In the genomic region with DNA sequence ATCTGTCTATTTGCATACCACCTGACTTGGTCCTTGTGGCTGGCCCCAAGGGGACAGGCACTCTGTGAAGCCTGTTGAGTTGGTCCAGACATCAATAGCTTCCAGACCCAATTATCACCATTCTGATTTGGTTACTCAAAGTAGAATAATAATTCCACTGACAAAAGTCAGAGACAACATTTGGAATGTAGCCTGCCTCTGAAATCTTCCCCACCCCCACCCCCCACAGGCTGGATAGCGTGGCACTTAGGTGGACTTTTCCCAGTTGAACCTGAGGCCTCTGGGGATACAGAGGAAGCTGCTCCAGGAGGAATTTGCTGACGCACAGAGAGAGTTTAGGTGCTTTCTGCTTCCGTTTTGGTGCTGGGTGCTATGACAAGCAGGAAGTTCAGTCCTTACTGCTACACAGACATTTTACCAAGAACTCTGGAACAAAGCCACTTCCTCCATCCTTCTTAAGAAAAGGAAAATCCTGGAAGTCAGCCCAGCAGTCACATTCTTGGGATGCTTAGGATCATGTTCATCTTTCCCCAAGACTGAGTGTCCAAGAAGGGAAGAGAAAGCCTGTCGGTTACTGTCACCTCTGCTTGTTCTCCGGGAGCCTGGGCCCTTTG, we compare ENCODE assay signal across 8 mouse cellular contexts. TPM values are rescaled to one million over a fixed set of nuclear protein-coding genes. Genes with fewer than 3 reads are reported as not detected.
DNase-seq lines count a peak whose midpoint lies in the region; ATAC-seq and TF ChIP-seq lines count a peak whose summit lies in the region.

No protein-coding gene starts in this region.

- H3K4me1 ChIP-seq in embryonic fibroblast, embryonic 13.5 days (ENCODE audit: control insufficient read depth, insufficient read depth, low read length): peaks cover 17% of the 10 kb centered on the region
- peaks cover 11% of the 10 kb centered on the region for H3K4me1 ChIP-seq in intestine, embryonic 16.5 days (ENCODE audit: control insufficient read depth, insufficient read depth, low read length)

- no peak overlapping the region for H3K9ac ChIP-seq in intestine, embryonic 16.5 days (ENCODE audit: low read depth, low read length)

- no peaks in the 10 kb centered on the region for H3K27me3 ChIP-seq in intestine, embryonic 16.5 days (replicated peaks; ENCODE audit: control insufficient read depth, insufficient read depth, low read length)

- TF ChIP-seq POLR2A in embryonic fibroblast, embryonic 13.5 days (IDR thresholded peaks at IDR 0.05; ENCODE audit: low read depth, low read length): no peak

- no peak for TF ChIP-seq CTCF in embryonic fibroblast, embryonic 13.5 days (IDR thresholded peaks at IDR 0.05; ENCODE audit: borderline replicate concordance, insufficient read depth, low read length)

- H3K27ac ChIP-seq in embryonic fibroblast, embryonic 13.5 days (ENCODE audit: insufficient read depth, low read length): peak overlapping the region; percentile 98
- H3K27ac ChIP-seq in intestine, embryonic 16.5 days (ENCODE audit: low read length): peak overlapping the region; percentile 60

- H3K36me3 ChIP-seq in intestine, embryonic 16.5 days (ENCODE audit: control insufficient read depth, insufficient read depth, low read length): no peaks in the 10 kb centered on the region

- no peak overlapping the region for H3K4me2 ChIP-seq in intestine, embryonic 16.5 days (ENCODE audit: low read depth, low read length)

- H3K9me3 ChIP-seq in intestine, embryonic 16.5 days (ENCODE audit: control insufficient read depth, low read length): no peaks in the 10 kb centered on the region

- WGBS in intestine, embryonic 16.5 days: 36% methylated on average over 5 of the region's 5 CpGs

- peak; percentile 50 for ATAC-seq in intestine, embryonic 16.5 days

- peak; percentile 5 to 20 for DNase-seq in adrenal gland, postnatal 36 days
- no peak for DNase-seq in adrenal gland, postnatal 25 days
- DNase-seq in lung, postnatal 25 days (ENCODE audit: low spot score): peak; percentile 43
- no peak for DNase-seq in ovary, postnatal 14 days (ENCODE audit: low spot score)
- DNase-seq in spleen, postnatal 14 days (ENCODE audit: low spot score in 2 of 2): no peak
- no peak for DNase-seq in cerebellum, adult 8-10 months

- H3K4me3 ChIP-seq in embryonic fibroblast, embryonic 13.5 days (ENCODE audit: insufficient read depth, low read length): no peak overlapping the region
- H3K4me3 ChIP-seq in intestine, embryonic 16.5 days (ENCODE audit: low read length): no peak overlapping the region

RNA-seq across cellular contexts. Expression of gene Bcl10, which starts 36.6 kb away (rescaled TPM):
- total RNA-seq in adrenal gland, postnatal 36 days (2021): 10 to 100 TPM; 26.5 to 27.9 TPM
- total RNA-seq in adrenal gland, postnatal 25 days (2021): 24.5 and 25.1 TPM in 2 replicates
- polyA plus RNA-seq in embryonic fibroblast, embryonic 13.5 days (2011; ENCODE audit: insufficient read length, low read depth, missing spikeins): 45.4 and 53.9 TPM in 2 replicates
- polyA plus RNA-seq in intestine, embryonic 16.5 days (2015; fragmentation: Nextera tagmentation; extraction: Ambion mirVana): 47.2 and 51.7 TPM in 2 replicates

RNA-seq across cellular contexts. Expression of gene 2410004B18Rik, which starts 51.9 kb away (rescaled TPM):
- 10 to 100 TPM; 22.3 to 22.8 TPM for total RNA-seq in adrenal gland, postnatal 36 days (2021)
- total RNA-seq in adrenal gland, postnatal 25 days (2021): 23.7 and 28.7 TPM in 2 replicates
- polyA plus RNA-seq in embryonic fibroblast, embryonic 13.5 days (2011; ENCODE audit: insufficient read length, low read depth, missing spikeins): 20.8 and 24.9 TPM in 2 replicates
- 38.5 and 42.0 TPM in 2 replicates for polyA plus RNA-seq in intestine, embryonic 16.5 days (2015; fragmentation: Nextera tagmentation; extraction: Ambion mirVana)

Comparison
In these comparisons a context has a peak if more than half of its experiments do, and no peak if none do; other contexts are left out.
1. DNase-seq: peak in adrenal gland, postnatal 36 days (2 of 2) and lung, postnatal 25 days (single experiment); none in adrenal gland, postnatal 25 days (single experiment), ovary, postnatal 14 days (single experiment), spleen, postnatal 14 days (0 of 2) and cerebellum, adult 8-10 months (single experiment).